Mouse (Mus musculus) ovary, adult 18-20 months (tissue): ENCODE results near the gene Snrpd3.
"Not testable (repeated sequence)": the region's sequence is repeated elsewhere in the genome, so short reads cannot be mapped to it uniquely, and the experiment has no call there.

Experiments
- DNase-seq: peaks from one replicate; pipeline ENCODE4 v3.0.0; 2022; ENCODE audit warnings: low spot score, mixed read lengths

Snrpd3 gene

GRCm38 (mm10) chr10:75535423-75535822 lies 18.1 kb downstream of the Snrpd3 start:
- DNase-seq, result no peak

DNA sequence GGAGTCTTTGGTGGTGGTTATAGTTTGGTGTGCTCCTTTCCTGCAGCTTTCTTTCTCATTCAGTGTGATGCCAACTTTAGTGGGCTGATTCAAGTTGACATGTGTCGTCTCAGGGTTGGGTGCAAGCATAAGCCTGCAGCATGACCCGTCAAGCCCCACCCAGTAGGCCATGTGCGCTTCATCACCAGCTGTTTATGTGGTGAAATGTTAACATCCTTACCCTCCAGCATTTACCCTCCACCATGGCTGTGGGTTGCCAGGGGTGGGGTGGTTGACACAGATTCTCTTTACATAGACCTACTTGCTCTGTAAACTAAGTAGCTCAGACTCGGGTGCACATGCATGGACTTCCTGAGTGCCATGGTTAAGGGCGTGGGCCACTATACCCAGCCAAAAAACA lies 18.8 kb downstream of the Snrpd3 start:
- no peak for DNase-seq

DNA sequence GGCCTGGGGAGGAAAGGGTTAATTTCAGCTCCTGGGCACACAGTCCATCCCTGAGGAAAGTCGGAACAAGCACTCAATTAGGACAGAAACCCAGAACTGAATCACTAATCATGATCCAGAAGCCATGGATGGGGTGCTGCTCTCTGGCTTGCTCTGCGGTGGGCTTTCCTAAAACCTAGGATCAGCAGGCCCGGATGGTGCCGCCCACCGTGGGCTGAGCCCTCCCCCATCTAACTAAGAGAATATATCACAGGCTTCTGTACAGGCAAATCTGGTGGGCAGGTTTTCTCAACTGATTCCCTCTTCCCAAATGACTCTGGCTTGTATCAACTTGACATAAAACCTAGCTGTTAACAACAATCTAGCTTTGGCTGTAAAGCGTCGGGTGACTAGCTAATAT lies 30.6 kb downstream of the Snrpd3 start:
- DNase-seq, result no peak

GRCm38 (mm10) chr10:75548486-75548885 lies 31.1 kb downstream of the Snrpd3 start:
- DNase-seq, result no peak

DNA sequence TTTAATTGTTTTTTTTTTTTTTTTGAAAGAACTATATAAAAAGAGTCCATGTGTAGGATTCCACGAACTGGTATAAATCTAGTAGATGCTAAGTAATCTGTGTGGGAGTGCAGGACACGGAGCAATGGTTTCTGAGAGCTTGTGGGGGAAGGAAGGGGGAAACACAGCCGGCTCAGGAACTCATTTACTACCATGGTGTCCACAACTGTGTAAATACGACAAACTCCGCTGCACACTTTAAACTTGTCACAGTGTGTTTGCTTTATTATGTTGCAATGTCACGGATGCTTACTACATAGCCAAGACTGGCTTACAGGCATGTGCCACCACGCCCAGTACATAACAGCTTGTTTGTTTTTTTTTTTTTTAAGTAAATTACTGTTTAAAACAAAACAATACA lies 32.5 kb downstream of the Snrpd3 start:
- no peak for DNase-seq

- no peak for DNase-seq
These were observed 33.8 kb downstream of the Snrpd3 start for GRCm38 (mm10) chr10:75551175-75551574.

DNA sequence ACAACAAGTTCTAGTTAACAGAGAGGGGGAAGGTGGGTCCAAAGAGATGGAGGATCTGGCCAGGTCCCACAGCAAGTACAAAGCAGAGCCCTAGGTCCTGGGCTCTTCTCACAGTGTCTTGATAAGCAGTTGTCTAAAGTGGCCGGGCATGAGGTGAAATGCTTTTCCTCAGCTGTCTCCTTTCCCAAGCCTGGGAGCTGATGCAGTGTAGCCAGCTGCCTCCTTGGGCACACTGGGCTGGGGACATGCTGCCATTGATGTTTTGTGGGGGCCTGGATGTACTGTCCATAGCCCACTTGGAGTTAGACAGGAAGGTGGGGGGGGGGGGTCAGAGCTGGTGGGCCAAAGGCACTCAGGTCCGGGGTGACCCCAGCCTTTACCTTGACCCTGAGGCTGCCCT lies 34.8 kb downstream of the Snrpd3 start:
- no peak for DNase-seq

DNA sequence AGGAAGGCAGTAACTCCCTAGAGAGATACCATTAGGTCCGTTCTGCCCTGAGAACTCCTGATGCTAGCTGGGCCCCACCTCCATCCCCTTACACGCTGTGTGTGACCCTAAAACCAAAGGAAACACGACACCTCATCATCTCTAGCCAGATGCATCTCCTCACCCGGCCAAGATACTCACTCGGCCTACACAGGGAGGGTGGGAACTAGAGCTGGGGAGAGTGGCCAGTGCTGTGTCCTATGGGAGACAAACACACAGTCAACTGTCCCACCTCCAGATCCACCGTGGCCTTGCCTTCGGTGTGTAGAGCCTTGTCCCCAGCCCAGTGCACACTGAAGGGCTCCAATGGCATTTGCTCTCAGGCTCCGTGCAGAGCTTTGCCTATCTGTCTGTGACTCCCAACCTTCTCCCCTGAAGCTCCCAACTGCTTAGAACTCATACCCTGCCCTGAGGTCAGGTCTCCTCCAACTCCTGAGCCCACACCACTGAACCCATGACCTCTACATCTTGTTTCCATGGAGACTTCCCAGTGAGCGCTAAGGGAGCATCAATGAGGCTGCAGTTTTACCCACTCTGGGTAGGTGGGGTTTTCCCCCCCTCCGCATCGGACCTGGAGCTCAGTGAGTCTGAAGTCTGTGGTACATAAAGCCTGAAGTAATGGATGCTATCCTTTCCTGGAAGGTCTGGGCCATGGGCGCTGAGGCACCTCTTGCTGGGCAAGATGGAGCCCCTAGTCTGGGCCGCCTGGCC lies 35.5 kb downstream of the Snrpd3 start:
- DNase-seq, result no peak

DNA sequence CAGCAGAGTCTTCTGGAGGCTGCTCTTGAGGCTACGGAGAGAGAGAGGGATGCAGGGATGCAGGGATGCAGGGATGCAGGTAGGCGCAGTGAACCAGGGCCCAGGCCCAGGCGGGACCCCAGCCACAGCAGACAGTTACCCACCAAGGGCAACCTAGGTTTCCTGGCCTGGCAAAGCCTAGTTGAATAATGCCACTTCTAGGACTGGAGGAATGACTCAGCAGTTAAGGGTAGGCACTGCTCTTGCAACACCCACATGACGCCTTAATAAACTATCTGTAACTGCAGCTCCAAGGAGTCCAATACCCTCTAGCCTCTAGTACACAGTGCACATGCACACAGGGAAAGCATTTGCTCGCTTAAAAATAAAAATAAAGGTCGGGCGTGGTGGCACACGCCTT lies 36.7 kb downstream of the Snrpd3 start:
- no peak for DNase-seq

DNA sequence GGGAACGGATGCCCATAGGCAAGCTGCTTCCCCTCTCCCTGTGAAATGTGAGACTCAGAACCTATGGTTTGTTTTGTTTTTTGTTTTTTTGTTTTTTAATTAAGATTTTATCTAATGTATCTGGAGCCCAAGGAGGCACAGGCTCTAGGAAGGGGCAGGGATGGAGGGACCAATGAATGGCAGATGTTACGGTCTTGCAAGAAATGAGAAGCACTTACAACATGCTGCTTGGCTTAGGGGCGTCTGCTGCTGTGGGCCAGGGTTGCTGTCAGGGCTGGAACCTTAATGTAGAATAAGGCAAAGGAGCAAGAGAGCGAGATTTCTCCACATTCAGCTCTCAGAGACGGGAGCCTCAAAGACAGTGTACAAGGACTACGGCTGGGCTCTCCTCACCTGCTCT lies 38.2 kb downstream of the Snrpd3 start:
- no peak for DNase-seq

DNA sequence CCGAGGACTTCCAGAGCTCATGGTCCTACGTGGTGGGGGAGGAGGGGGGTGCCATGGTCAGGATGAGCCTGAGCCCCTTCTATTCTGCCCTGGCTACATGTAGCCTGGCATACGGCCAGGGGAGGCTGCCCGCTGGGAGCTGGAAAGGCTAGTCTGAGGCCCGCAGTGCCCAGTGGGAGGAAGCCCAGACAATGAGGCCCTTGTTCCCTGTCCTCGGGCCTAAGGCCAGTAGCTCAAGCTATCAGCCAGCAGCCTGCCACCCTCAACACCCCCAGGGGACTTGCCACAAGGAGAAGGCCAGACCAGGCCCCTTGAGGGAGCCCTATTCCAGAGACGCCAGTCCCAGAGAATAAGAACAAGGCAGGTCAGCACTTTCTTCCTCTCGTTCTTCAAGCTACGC lies 38.7 kb downstream of the Snrpd3 start:
- DNase-seq, result no peak

GRCm38 (mm10) chr10:75558515-75558914 lies 41.2 kb downstream of the Snrpd3 start:
- DNase-seq, result no peak

DNA sequence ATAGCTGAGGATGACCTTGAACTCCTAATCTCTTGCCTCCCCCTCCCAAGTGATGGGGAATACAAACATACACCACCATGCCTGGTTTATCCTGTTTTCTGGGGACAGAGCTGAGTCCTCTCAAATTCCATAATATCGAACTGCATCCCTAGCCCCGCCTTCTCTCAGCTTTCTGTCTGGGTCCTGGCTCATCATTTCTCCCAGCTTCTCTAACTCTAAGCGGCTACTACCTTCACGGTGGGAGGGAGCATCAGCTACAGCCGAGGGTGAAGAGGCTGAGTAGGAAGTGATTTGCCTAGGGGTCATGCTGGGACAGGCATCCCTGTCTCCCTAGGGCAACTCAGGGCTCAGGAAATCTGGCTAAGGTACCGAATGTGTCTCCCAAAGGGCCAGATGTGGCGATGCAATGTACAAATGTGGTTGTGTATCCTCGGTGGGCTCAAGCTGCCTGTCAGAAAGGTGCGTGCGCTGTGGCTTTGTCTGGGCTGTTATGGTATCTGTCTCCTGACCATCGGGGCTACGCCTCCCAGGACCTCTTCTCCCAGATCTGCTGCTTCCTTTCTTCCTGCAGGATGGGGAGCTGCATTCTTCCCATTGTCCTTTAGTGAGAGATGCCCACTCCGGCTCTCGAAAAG lies 41.8 kb downstream of the Snrpd3 start:
- no peak for DNase-seq

GRCm38 (mm10) chr10:75559676-75560548 lies 42.6 kb downstream of the Snrpd3 start, which contains the start of gene Lrrc75b:
Gene Lrrc75b, minus strand, starts transcription at chr10:75560330.
- DNase-seq, result peak; percentile 33

- no peak for DNase-seq
These were observed 43.2 kb downstream of the Snrpd3 start for GRCm38 (mm10) chr10:75560549-75560899.

DNA sequence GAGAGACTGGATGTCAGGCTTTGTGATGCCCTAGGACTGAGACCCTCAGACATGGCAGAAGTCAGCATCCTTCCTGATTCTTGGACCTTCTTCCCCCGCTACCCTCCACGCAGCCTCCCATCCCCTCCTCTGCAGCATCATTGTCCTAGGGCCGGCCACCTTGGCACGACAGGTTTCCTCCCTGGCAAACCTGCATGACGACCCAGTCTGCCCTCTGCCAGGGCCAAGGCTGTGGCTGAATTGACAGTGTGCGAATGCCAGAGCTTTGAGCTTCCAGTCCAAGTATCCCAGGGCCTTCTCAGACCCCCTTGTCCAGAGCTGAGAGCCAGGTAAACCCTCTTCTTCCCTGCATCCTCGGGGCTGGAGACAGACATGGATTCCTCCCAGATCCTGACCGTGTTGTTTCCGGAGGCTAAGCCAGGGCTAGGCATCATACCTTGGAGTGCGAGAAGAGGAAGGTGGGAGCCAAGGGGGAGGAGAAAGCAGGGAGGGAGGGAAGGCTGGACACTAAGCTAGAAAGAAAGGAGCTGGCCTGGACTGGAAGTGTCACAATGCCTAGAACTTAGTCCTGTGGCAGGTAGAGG lies 43.8 kb downstream of the Snrpd3 start, which contains the start of gene Ggt1:
Ggt1 (plus strand) TSS at position 534 of the 584 bp plus-strand sequence.
- no peak for DNase-seq

DNA sequence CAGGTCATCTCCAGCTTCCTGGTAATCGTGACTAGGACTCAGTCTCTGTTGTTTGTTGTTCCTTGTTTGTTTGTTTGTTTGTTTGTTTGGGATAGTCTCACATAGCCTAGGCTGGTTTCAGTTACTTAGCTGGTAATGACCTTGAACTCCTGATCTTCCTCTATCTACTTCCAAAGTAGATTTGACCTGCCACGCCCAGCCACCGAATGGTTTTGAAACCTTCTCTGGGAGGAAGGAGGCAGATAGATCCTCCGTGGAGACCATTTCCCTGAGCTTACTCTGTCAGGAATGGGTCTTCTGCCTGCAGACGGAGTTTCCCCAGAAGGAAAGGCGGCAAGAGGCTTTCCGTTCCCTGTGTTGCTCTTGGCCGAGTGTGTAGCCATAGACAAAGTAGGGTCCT lies 45.2 kb downstream of the Snrpd3 start:
- no peak for DNase-seq

DNA sequence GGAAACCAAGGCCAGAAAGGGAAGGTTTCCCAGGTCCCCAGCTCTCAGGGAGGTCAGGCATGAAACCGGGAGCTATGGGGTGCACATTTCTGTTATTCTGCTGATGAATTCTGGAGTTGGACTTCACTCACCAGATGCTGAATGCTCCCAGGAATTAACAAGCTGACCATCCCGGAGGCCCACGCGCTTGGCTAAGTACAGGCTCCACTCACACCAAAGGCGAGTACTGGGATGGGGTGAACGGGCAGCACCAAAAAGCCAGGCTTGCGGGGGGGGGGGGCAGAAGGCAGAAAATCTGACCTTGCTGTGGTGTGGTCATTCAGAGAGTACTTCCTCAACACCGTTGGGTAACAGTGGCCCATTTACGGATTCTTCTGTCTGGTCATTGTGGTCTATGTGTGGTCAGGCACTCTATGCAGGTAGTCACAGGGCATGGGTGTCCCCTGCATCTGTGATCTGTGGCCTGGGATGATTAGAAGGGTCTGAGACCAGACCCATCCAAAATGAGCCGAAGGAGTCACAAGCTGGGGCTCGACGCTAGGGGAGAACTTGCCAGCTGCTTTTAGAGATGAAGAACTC lies 47.4 kb downstream of the Snrpd3 start:
- DNase-seq, result no peak

DNA sequence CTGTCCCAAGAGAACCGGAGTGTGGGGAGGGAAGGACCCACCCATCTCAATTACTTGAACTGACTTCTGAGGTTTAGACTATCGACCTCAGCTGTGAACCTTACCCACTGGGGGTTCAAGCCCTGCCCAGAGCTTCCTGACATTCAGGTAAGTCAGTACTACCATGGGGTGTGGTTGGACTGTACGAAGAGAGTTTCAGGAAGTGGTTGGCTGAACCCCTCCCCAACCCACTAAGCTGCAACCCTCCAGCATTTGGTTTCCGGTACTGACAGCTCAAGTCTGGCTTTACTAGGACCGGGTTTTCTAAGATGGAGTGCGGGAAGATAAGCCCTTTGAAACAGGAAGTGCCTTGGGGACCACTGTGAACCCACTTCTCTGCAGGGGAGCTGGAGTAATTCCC lies 48.1 kb downstream of the Snrpd3 start:
- DNase-seq, result no peak

DNA sequence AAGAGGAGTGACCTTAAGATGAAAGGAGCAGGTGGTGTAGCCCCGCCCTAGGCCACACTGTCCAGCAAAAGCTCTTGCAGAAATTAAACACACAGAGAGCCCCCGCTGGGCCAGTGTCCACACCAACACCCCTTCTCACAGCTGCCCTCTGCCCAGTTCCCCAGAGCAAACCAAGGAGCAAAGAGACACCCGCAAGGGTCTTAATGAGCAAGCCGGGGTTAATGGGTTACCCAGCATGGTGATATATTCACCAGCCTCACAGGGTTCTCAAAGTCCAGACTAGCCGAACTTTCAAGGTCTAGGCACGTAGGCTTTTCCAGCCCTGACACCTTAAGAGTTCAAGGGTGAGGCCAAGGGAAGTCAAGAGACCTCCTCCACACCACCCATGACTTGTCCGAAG lies 48.6 kb downstream of the Snrpd3 start:
- DNase-seq, result no peak

DNA sequence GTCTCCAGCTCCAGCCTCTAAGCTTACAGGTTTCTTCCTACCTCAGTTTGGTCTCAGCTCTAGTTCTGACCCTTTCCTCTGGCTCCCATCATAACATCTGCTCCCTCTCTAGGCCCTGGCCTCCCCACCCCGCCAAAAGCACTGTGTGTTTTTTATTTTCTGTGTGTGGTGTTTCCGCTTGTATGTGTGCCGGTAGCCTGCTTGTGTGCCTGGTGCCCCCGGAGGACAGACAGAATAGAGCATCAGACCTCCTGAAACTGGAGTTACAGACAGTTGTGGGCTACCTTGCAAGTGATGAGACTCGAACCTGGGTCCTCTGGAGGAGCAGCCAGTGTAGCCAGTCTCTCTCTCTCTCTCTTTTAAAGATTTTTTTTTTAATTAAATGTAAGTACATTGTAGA lies 49.0 kb downstream of the Snrpd3 start:
- DNase-seq, result no peak

- DNase-seq, result not testable (repeated sequence)
These were observed 49.4 kb downstream of the Snrpd3 start for GRCm38 (mm10) chr10:75566765-75567164.
